In genomic region chrX:134056897-134057296, GRCm38 (mm10) we compare ENCODE assay signal across 26 mouse cellular contexts. TPM values are rescaled to one million over a fixed set of nuclear protein-coding genes. Genes with fewer than 3 reads are reported as not detected.
DNase-seq lines count a peak whose midpoint lies in the region; ATAC-seq lines count a peak whose summit lies in the region.
"Had no signal": no experiment of that assay in that cellular context is flagged by ENCODE, and none has a peak within 500 bp of the region (broad histone marks: within the 10 kb centered on the region; RNA-seq: fewer than 3 reads in every experiment).

No protein-coding gene starts in this region.

- peaks cover under 1% of the 10 kb centered on the region; the same call in 1 of the 2 replicates for H3K36me3 ChIP-seq in midbrain, embryonic 13.5 days
- H3K36me3 ChIP-seq: embryonic facial prominence, embryonic 15.5 days had no signal

- H3K4me1 ChIP-seq in midbrain, embryonic 13.5 days (replicated peaks), result peaks cover 9% of the 10 kb centered on the region; the same call in 1 of the 2 replicates
- H3K4me1 ChIP-seq: embryonic facial prominence, embryonic 15.5 days; limb, embryonic 10.5 days; liver, embryonic 15.5 days; lung, embryonic 15.5 days had no signal

- no peaks in the 10 kb centered on the region for H3K9me3 ChIP-seq in midbrain, embryonic 13.5 days
- H3K9me3 ChIP-seq: embryonic facial prominence, embryonic 15.5 days; heart, embryonic 13.5 days; limb, embryonic 10.5 days; liver, embryonic 15.5 days; lung, embryonic 15.5 days had no signal

- H3K27ac ChIP-seq in midbrain, embryonic 13.5 days, result no peak overlapping the region
- H3K27ac ChIP-seq: embryonic facial prominence, embryonic 15.5 days; heart, embryonic 13.5 days; limb, embryonic 10.5 days; liver, embryonic 15.5 days; macrophage had no signal

- no peak overlapping the region for H3K9ac ChIP-seq in midbrain, embryonic 13.5 days (replicated peaks)
- H3K9ac ChIP-seq: embryonic facial prominence, embryonic 15.5 days; heart, embryonic 13.5 days; liver, embryonic 15.5 days; lung, embryonic 15.5 days had no signal

- H3K27me3 ChIP-seq in midbrain, embryonic 13.5 days, result peaks cover 6% of the 10 kb centered on the region; the same call in 1 of the 2 replicates
- H3K27me3 ChIP-seq: embryonic facial prominence, embryonic 15.5 days; heart, embryonic 13.5 days; liver, embryonic 15.5 days; lung, embryonic 15.5 days had no signal

- H3K4me2 ChIP-seq in midbrain, embryonic 13.5 days (replicated peaks), result no peak overlapping the region
- H3K4me2 ChIP-seq: embryonic facial prominence, embryonic 15.5 days; heart, embryonic 13.5 days; liver, embryonic 15.5 days; lung, embryonic 15.5 days had no signal

- no peak overlapping the region for H3K4me3 ChIP-seq in midbrain, embryonic 13.5 days (replicated peaks)
- H3K4me3 ChIP-seq: embryonic facial prominence, embryonic 15.5 days; heart, embryonic 13.5 days; limb, embryonic 10.5 days; liver, embryonic 15.5 days; lung, embryonic 15.5 days had no signal

- WGBS in midbrain, embryonic 13.5 days, result 90% methylated on average over 2 of the region's 2 CpGs

- intact Hi-C loops in heart, postnatal 14 days (cut with DNase I), result no loop called here

- ATAC-seq in frontal cortex, adult (ENCODE audit: low TSS enrichment), result peak; percentile 50
- ATAC-seq in midbrain, embryonic 13.5 days, result no peak
- ATAC-seq: forebrain, embryonic 16.5 days; hindbrain, embryonic 16.5 days; intestine, embryonic 16.5 days; midbrain, embryonic 16.5 days had no signal

- no peak for DNase-seq in frontal cortex, postnatal 14 days (ENCODE audit: low spot score in 2 of 2)
- peak; percentile 6 for DNase-seq in heart, adult 8-10 months (ENCODE audit: low spot score)
- DNase-seq in heart, postnatal 14 days, result no peak
- DNase-seq in urinary bladder, postnatal 14 days (ENCODE audit: low spot score), result peak; percentile 7
- no peak for DNase-seq in urinary bladder, postnatal 4 days (ENCODE audit: low spot score in 2 of 2)
- DNase-seq in retina, embryonic 14.5 days (ENCODE audit: low spot score), result no peak
- DNase-seq: adrenal gland, adult 8-10 months; cerebellum, adult 8-10 months; gastrocnemius, postnatal 10 days; kidney, adult 9 months; kidney, postnatal 14 days; liver; right cerebral cortex, postnatal 14 days; thymus, postnatal 14 days had no signal

RNA-seq across cellular contexts. Expression of gene Cstf2, which starts 2.1 kb away (rescaled TPM):
- 10 to 100 TPM; 10.5 to 15.1 (median 12.3) TPM for total RNA-seq in heart, adult 8-10 months (2022)
- 10 to 100 TPM; 14.1 to 16.1 TPM for total RNA-seq in heart, postnatal 14 days (2021)
- 65.8 and 66.8 TPM in 2 replicates for polyA plus RNA-seq in midbrain, embryonic 13.5 days (2015; fragmentation: Nextera tagmentation; extraction: Ambion mirVana)

Comparison
In these comparisons a context has a peak if more than half of its experiments do, and no peak if none do; other contexts are left out.
1. DNase-seq: peak in heart, adult 8-10 months (single experiment) and urinary bladder, postnatal 14 days (single experiment); none in frontal cortex, postnatal 14 days (0 of 2), heart, postnatal 14 days (0 of 2), urinary bladder, postnatal 4 days (0 of 2) and retina, embryonic 14.5 days (single experiment).